Mouse (Mus musculus): ENCODE data around the gene Sub1. TPM values are rescaled to one million over a fixed set of nuclear protein-coding genes. Genes with fewer than 3 reads are reported as not detected.

Gene Sub1
- 10 to 100 TPM; 68.9 to 91.2 (median 83.6) TPM for total RNA-seq (2022)

DNA sequence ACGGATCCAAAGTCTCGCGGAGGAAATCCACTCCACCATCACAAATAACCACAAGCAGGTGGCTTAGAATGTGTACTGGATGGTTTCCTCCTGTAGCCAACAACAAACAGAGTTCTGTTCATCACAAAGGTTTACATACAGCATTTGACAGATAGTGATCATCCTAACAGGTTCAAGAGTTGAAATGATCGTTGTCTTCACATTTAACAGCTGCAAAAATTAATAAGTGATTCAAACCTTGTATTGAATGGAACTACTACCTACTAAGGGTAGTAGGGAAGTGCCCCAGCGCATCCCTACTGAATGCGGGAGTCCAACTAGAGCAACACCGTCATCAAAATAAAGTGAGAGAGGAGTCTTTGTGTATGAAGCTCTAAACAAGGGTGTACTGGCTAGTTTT is at the start of gene Sub1:
Gene Sub1, minus strand, starts transcription at position 101 of the 400 bp plus-strand sequence.
- DNase-seq (ENCODE audit: low spot score): no peak

DNA sequence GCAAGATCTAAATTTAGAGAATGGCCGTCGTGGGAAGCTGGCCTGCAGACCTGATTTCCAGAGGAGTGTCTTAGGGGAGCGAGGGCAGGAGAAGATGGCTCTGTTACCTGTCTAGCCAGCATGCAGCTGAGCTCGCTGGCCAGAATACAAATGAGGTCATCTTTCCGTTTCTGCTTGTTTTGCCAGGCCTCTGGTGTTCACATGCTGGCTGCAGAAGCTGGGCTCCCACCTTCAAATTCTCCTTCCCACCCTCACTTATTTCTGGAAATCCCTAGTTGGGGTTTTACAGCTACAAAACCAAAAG is 43.6 kb upstream of the Sub1 start:
- DNase-seq (ENCODE audit: low spot score): no peak

DNA sequence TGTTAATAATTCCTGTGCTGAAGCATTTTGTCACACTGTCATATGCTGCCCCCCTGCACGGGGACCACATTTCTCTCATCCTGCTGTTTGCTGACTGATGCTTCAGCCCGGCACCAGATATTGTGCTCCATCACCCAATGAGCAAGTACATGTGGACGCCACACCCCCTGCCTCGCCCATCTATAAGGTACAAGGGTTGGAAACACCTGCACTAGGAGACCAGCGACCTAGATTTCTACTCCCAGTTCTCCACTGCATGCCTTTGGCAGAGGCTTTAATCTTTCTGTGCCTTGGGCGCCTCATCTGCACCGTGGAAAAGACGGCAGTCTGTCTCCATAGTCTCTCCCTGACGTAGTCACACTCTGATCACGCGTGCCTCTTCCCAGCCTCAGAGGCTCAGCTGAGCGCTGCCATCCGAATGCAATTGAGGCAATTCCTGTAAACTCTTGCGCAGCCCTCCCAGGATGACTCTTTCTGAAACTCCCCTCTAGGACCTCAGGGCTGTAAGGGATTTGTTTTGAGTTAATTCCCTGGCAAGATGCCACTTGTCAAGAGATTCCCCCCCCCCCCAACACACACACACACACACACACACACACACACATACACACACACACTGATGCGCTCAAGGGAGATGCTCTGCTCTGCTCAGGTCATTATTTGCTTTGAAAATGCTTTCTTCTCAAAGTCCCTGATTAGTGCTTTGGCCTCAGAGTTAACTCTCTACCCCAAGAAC is 43.1 kb upstream of the Sub1 start:
- no peak for DNase-seq (ENCODE audit: low spot score)

DNA sequence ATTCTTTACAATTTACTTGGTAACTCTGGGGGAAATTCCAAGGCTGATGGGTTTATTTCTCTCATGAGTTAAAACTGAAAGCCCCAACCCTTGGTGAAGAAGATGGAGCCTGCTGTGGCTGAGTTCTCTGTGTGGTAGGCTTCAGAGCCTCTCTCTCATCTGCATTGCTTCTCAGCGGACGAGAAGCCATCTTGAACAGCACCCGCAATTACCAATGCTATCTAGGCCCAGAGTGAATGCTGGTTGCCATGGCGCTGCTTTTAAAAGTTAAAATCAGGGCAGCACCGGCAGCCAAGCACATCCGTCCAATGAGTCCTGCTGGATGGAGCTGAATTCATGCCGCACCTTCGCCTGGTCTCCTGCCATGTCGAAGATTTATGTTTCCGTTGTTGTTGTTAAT is 42.5 kb upstream of the Sub1 start:
- no peak for DNase-seq (ENCODE audit: low spot score)

DNA sequence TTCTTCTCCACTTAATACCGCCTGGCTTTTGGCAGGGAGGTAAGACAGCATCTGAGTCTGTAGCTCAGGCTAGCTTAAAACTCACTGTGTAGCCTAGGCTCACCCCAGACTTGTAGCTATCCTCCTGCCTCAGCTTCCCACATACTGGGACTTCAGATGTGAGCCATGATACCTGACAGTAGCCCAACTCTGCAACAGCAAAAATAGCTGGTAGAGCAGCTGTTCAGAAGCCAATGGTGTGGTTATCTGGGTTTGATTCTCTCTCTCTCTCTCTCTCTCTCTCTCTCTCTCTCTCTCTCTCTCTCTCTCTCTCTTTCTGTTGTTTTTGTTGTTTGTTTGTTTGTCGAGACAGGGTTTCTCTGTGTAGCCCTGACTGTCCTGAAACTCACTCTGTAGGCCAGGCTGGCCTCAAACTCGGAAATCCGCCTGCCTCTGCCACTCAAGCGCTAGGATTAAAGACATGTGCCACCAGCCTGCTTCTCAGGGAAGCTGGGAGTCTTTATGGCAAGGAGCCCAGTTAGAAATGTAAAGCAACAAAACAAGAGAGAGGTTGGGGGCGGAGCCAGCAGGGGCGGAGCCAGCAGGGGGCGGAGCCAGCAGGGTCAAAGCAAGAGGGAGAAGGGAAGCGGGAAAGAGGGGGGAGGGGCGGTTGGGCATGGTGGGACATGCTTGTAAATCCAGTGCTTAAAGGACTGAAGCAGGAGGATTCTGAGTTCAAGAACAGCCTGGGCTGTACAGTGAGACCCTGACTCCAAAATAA is 41.3 kb upstream of the Sub1 start:
- no peak for DNase-seq (ENCODE audit: low spot score)

DNA sequence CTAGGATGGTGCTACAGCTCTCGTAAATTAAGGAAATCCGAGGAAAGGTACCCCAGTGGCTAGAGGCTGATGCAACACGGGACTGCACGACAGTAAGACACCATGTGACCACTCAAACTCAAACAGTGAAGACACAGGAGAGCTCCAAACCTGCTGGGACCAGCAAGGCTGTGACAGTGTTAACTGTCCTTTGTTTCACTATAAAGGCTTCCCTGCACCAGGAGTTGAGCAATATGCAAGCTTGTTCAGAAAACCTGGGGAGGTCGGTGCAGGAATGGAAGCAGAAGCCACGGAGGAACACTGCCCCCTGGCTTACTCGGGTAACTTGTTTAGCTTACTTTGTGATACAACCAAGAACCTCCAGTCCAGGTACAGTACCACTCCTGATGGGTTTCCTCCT is 40.4 kb upstream of the Sub1 start:
- DNase-seq (ENCODE audit: low spot score): no peak

DNA sequence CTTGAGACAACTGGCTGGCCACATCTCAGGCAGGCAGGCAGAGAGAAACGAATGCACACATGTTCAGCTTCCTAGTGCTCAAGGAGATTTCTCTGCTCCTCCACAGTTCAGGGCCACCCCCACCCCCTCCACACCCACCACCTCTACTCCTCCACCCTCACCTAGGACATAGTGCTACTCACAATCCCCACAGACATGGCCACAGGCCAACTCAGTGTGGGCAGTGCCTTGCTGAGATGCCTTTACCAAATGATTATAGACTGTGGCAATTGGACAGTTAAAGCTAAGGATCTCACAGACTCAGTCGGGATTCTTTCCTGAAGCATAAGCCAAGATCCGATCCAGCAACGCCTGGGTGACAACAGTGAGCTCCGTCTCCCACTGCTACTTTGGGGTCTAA is 39.9 kb upstream of the Sub1 start:
- no peak for DNase-seq (ENCODE audit: low spot score)

DNA sequence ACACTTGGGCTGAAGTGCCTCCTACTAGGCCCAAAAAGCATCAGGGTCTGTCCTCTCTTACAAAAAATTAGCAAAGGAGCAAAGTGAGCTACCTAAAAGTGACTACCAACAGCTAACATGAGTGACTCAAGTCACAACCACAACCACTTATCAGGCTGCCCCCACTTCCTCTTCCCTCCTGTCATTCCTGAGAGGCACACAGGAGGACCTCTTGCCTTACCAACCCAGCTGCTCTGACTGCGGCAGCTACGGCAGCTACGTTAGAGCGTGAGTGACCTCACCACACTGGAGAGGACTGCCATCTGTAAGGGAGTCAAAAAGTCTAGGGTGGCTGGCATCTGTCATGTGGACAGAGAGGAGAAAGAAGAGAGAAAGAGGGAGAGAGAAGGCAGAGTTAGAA is 37.5 kb upstream of the Sub1 start:
- DNase-seq (ENCODE audit: low spot score): no peak

DNA sequence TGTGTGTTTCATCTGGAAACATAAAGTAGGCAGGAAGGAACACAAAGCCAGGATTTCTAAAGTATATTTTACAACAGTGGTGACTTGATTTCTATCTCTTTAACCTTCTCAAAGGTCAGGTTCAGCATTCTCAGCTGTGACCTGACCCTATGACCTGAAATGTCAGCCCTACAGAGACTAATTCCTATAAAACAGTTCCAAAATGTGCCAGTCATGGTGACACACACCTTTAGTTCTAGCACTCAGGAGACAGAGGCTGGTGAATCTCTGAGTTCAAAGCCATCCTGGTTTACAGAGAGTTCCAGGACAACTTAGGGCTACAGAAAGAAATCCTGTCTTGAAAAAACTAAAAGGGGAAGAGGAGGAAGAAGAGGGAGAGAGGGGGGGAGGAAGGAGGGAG is 36.4 kb upstream of the Sub1 start:
- DNase-seq (ENCODE audit: low spot score): no peak

DNA sequence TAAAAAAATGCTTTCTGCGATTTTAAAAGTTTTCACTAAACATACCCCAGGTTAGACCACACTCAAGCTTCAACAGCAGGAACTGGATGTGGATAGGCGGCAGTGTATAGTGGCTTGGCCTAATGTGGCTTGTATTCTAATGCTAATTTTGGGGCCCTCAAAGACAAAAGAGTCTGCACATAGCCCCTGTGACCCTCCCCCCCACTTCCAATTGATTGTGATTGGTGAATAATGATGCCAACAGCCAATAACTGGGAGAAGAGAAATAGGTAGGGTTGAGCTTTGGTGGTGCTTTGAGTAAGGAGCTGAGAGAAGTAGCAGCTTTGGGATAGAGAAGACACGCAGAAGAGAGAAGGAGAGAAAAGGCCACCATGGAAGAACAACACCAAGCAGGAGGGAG is 35.7 kb upstream of the Sub1 start:
- no peak for DNase-seq (ENCODE audit: low spot score)

DNA sequence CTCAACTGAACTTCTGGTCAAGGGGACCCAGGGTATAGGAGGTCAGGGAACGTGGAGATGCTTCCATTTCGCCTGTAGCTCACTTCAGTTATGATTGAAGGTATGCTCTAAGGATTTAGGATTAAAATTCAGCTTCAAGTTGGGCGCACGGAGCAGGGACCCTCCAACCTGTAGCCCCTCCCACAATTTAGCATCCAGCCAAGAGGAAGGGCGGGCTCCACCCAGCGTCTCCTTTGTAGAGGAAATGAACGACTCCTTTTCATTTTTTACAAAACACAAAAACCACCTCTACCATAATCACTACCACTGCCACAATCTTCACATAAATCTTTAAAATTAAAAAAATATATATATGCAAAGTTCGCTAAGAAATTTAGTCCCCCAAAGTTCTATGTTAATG is 35.1 kb upstream of the Sub1 start:
- no peak for DNase-seq (ENCODE audit: low spot score)

DNA sequence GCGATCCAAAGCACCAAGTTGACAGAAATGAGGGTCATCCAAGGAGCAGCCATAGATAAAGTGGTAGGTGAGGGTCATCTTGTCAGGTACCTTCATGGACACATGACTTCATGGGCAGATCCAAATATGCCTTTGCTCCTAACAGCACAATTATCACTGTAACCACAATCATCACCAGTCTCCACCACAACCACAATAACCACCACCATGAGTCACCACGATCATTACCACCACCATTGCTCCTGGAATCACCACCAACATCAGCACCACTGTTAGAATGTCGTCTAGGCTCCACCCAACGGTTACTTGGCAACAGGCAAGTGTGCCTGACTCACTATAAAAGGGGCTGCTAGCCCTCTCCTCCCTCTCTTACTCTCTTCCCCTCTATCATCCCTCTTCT is 33.4 kb upstream of the Sub1 start:
- no peak for DNase-seq (ENCODE audit: low spot score)

DNA sequence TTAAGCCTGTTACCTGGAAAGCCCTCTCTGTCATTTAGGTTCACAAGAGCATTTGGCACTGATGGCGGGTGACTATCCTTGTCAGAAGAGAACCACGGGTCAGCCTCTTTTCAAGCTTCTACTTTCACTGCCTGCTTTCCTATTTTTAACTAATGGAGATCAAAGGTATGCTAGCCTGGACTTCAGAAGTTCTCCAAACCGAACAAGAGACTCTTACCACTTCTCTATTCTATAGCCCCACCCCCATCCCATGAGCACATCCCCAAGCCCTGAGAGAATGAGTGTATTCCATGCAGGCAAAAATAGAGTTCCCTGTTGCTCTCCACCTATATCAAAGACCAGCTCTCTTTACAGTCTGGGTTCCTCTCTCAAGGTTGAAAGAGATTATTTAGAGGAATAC is 31.0 kb upstream of the Sub1 start:
- DNase-seq (ENCODE audit: low spot score): no peak

DNA sequence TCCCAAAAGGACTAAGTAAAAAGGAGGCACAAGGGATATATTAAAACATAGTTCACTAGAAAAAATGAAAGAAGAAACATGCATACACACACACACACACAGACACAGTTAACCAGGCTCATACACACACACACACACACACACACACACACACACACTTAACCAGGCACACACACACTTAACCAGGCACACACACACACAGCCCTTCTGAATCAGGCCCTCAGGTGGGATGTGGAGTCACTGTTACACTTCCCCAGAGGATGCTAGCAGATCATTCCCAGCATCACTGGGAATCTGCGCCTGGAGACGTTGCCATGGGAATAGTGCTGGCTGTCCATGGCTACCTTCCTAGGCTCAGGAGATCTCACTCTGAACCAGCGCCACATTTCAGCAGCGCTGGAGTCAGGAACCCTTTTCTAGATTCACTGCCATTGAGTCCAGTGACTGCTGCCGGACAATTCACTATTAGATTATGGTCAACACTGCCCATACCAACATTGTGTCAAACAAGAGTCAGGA is 30.2 kb upstream of the Sub1 start:
- no peak for DNase-seq (ENCODE audit: low spot score)

DNA sequence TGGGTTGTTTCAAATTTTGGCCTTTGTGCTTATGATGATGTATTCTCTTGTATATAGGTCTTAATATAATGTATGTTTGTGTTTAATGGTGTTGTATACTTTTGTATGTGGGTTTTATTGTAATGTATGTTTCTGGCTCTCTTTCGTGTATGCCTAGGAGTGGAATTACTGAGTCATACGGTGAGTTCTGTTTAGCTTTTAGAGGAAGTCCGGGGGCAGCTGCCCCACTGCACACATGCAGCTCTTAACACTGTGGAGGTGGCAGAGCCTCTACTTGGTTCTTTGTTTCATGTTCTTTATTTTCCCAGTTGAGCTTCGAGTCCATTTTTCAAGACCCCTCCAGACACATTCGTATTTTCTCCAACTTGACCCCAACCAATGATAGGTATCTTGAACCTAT is 29.2 kb upstream of the Sub1 start:
- no peak for DNase-seq (ENCODE audit: low spot score)

DNA sequence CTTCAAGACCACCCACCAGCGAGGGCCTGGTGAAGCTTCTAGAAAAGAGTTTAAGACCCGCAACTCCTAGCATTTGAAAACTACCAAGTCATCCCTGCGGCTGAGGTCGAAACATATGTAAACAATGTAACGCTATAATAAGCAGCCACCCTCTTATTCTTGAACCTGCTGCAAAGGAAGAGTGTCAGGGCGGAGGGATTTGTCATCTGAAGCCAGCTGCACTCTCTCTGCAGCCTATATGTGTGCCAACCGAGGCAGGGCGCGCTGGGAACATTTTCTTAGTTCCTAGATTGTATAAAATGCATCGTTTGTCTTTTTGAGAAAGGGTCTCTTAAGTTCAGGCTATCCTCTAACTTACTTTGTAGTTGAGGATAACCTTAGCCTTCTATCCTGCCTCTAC is 28.6 kb upstream of the Sub1 start:
- DNase-seq (ENCODE audit: low spot score): no peak

DNA sequence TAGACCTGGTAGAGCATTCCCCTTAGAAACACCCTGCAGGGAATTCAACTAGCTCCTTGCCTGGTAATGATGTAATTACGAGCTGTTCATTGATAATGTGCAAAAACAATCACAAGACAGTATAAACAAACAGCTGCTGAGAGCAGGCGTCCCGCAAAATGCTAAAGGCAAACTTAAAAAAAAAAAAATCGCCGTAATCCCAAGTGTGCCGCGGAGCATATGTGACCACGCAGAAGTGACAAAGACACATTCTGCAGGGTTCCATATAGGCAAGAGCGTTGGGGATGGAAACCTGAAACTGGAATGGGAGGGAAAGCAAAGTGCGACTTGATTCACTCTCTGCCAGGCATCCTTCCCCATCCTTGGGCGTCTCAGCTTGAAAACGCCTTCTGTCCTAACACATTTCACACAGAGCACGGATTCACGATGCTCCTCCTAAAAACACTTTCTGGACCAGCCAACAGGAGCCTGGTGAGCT is 28.0 kb upstream of the Sub1 start:
- DNase-seq (ENCODE audit: low spot score): no peak

DNA sequence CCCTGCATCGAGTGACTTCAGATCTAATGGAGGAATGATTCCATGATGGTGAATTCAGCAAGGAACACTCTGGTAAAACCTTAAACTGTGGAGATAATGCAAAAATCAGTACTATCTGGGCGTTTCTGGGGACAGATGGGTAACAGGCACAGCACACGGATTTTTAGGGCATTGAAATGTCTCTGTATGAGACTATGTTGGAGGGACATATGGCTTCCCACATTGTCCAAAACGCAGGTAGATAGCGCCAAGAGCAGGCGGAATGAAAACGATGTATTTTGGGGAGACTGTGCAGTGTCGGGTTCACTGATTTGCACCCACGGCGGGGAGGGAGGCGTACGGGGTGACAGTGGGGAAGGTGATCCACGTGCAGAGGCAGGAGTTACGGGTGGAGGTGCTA is 22.7 kb upstream of the Sub1 start:
- DNase-seq (ENCODE audit: low spot score): no peak

DNA sequence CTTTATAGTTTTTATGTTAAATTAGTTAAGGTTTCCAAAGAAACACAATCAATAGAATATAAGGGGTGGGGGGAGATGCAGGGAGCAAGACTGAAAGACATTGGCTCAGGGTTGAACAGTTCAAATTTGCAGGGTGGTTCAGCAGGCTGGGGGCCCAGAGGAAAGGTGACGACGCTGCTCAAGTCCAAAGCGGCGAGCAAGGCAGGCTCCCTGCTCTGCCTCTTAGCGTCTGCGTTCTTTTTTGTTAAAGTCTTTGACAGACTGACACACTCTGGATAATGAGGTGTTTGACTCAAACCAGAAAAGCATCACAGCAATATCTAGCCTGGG is 21.6 kb upstream of the Sub1 start:
- no peak for DNase-seq (ENCODE audit: low spot score)

DNA sequence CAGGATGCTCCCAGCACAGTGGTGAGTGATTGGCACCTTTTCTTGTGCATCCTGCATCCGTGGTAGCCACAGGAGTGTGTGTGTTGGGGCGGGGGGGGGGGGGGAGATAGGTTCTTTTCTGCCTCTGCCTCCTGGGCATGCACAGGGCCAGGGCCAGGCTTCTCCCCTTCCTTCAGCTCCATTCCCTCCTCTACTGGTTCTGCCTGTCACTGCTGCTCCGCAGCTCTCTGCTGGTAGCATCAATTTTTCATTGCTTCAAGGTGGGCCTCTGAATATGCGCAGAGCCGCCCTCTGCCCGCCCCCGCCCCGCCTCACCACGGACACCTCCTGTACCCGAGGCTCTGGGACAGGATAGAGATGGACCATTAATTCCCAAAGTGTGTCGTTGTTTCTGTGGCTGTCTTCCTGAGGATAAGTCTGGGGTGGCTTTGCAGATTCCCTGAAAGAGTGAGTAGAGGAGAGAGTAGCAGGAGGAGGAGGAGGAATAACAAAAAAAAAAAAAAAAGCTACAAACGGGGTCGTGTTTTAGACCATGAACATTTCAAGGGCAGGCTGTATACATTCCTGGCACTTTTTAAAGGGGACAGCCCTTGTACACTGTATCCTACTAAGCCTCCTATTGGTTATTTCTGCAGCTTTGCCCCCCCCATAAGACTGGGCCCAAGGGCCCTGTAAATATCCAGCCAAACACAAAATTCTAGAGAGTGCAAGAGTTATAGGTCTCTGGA is 21.1 kb upstream of the Sub1 start:
- no peak for DNase-seq (ENCODE audit: low spot score)

DNA sequence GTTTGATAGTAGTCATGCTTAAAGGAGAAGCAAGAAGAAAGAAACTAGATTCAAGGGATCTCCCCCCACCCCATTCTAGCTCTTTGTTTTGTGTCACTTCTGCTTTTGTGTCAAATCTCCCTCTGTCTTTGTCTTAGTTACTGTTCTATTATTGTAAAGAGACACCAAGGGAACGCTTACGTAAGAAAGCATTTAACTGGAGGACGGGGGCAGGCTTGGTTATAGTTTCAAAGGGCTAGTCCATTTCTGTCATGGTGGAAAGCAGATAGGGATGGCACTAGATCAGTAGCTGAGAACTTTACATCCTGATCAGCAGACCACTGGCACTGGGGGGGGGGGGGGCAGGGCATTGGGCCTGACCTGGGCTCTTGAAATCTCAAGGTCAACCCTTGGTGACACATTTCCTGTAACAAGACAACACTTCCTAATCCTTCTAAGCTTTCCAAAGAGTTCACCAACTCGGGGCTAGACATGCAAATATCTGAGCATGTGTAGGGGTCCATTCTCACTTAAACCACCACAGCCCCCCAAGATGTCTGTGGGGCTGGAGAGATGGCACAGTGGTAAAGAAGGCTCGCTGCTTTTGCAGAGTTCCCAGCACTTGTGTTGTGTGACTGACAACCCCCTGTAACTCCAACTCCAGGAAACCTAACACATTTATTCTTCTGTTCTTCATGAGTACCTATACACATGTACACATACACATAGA is 17.6 kb upstream of the Sub1 start:
- DNase-seq (ENCODE audit: low spot score): no peak

DNA sequence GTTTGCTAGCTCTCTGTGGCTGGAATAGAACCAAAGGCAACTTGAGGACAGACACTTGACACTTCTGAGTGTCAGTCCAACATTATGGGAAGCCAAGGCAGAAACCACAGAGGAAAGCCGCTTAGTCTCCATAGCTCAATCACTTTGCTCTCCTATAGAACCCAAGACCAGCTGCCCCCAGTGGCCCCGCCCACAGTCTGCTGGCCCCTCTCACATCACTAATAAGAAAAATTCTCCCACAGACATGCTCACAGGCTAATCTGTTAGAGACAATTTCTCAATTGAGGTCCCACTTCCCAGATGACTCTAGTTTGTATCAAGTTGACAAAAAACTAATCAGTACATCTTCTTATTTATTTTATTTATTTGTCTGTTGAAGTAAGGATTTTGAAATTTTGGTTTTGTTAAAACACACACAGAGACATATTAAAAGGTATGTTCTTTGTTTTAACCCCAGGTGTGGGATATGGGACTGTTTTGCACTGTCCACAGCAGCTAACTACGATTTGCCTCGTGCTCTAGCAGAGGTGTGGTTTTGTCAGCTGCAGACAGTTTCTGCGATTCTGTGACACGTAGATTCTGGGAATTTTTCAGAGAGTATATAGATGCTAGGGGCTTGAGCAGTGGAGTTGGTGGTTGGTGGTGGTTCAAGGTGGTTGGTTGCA is 16.9 kb upstream of the Sub1 start:
- DNase-seq (ENCODE audit: low spot score): no peak

All from heart, adult 8-10 months (tissue).